Mouse (Mus musculus): Measurements from ENCODE around the gene Tmem186. TPM values are rescaled to one million over a fixed set of nuclear protein-coding genes. Genes with fewer than 3 reads are reported as not detected.

The Tmem186 gene
- polyA plus RNA-seq (2015; fragmentation: Nextera tagmentation; extraction: Ambion mirVana): 20.0 and 22.0 TPM in 2 replicates

- peak within 1 kb of the TSS; percentile 68 for H3K4me3 ChIP-seq (replicated peaks)
- peak within 1 kb of the TSS; percentile 78 for H3K9ac ChIP-seq (replicated peaks)
- H3K4me2 ChIP-seq: peak within 1 kb of the TSS; percentile 96
- H3K9me3 ChIP-seq (replicated peaks): no peaks in the 10 kb centered on the region
- ATAC-seq (ENCODE audit: low FRiP score): peak; percentile 95
- H3K36me3 ChIP-seq: peaks cover 14% of the 10 kb centered on the region; the same call in 1 of the 2 replicates
- H3K27ac ChIP-seq (replicated peaks): peak within 1 kb of the TSS; percentile 85
- no peaks in the 10 kb centered on the region for H3K27me3 ChIP-seq (replicated peaks)
- H3K4me1 ChIP-seq: peaks cover 36% of the 10 kb centered on the region
- under 1% methylated on average over 59 of the region's 59 CpGs for WGBS
Measured at GRCm38 (mm10) chr16:8637217-8638051, at the start of gene Tmem186, which contains the start of gene Pmm2. Tmem186 (minus strand) TSS chr16:8637712. Pmm2 (plus strand) TSS chr16:8637674.

- peaks cover 38% of the 10 kb centered on the region for H3K36me3 ChIP-seq
- H3K9me3 ChIP-seq (replicated peaks): no peaks in the 10 kb centered on the region
- H3K27me3 ChIP-seq (replicated peaks): no peaks in the 10 kb centered on the region
- H3K4me2 ChIP-seq: no peak overlapping the region
- 84% methylated on average over 11 of the region's 11 CpGs for WGBS
- no peak for ATAC-seq (ENCODE audit: low FRiP score)
- no peak overlapping the region for H3K27ac ChIP-seq (replicated peaks)
- H3K4me1 ChIP-seq: no peaks in the 10 kb centered on the region; the same call in 1 of the 2 replicates
- H3K9ac ChIP-seq (replicated peaks): no peak overlapping the region
- H3K4me3 ChIP-seq (replicated peaks): no peak overlapping the region
Measured at GRCm38 (mm10) chr16:8686871-8687535, 49.5 kb upstream of the Tmem186 start.

GRCm38 (mm10) chr16:8686121-8686870 lies 48.8 kb upstream of the Tmem186 start:
- 0 out of 2 replicates have a peak overlapping the region, but pooled peaks have one; percentile 26 for H3K9ac ChIP-seq (replicated peaks)
- H3K36me3 ChIP-seq: peaks cover 31% of the 10 kb centered on the region
- H3K27me3 ChIP-seq (replicated peaks): no peaks in the 10 kb centered on the region
- WGBS: 69% methylated on average over 7 of the region's 7 CpGs
- ATAC-seq (ENCODE audit: low FRiP score): 0 out of 2 replicates have a peak, but pooled peaks have one; percentile 33
- H3K4me2 ChIP-seq: no peak overlapping the region
- no peak overlapping the region for H3K4me3 ChIP-seq (replicated peaks)
- no peaks in the 10 kb centered on the region for H3K9me3 ChIP-seq (replicated peaks)
- no peak overlapping the region for H3K27ac ChIP-seq (replicated peaks)
- no peaks in the 10 kb centered on the region; the same call in 1 of the 2 replicates for H3K4me1 ChIP-seq

- no peaks in the 10 kb centered on the region; the same call in 1 of the 2 replicates for H3K4me1 ChIP-seq
- no peaks in the 10 kb centered on the region for H3K9me3 ChIP-seq (replicated peaks)
- no peak overlapping the region for H3K27ac ChIP-seq (replicated peaks)
- 76% methylated on average over 4 of the region's 4 CpGs for WGBS
- ATAC-seq (ENCODE audit: low FRiP score): no peak
- H3K36me3 ChIP-seq: peaks cover 20% of the 10 kb centered on the region
- no peaks in the 10 kb centered on the region for H3K27me3 ChIP-seq (replicated peaks)
- no peak overlapping the region for H3K4me3 ChIP-seq (replicated peaks)
- H3K9ac ChIP-seq (replicated peaks): no peak overlapping the region
- H3K4me2 ChIP-seq: no peak overlapping the region
Measured at GRCm38 (mm10) chr16:8685087-8685486, 47.6 kb upstream of the Tmem186 start.

- H3K4me1 ChIP-seq: no peaks in the 10 kb centered on the region
- H3K4me3 ChIP-seq (replicated peaks): no peak within 1 kb of the TSS
- H3K27me3 ChIP-seq (replicated peaks): no peaks in the 10 kb centered on the region
- H3K4me2 ChIP-seq: no peak within 1 kb of the TSS
- H3K9me3 ChIP-seq (replicated peaks): no peaks in the 10 kb centered on the region
- no peak within 1 kb of the TSS for H3K9ac ChIP-seq (replicated peaks)
- no peak for ATAC-seq (ENCODE audit: low FRiP score)
- H3K27ac ChIP-seq (replicated peaks): no peak within 1 kb of the TSS
- H3K36me3 ChIP-seq: no peaks in the 10 kb centered on the region
- 82% methylated on average over 5 of the region's 5 CpGs for WGBS
Measured at GRCm38 (mm10) chr16:8680470-8680869, 43.0 kb upstream of the Tmem186 start, which contains the start of gene Gm5767. Gm5767 (plus strand) TSS chr16:8680770.

GRCm38 (mm10) chr16:8679780-8680179 lies 42.3 kb upstream of the Tmem186 start:
- Histone ChIP-seq H3K27me3 (replicated peaks) (no peaks in the 10 kb centered on the region), H3K4me3 (replicated peaks) (no peak overlapping the region), H3K9ac (replicated peaks) (no peak overlapping the region), H3K4me2 (no peak overlapping the region), H3K9me3 (replicated peaks) (no peaks in the 10 kb centered on the region), H3K36me3 (no peaks in the 10 kb centered on the region), H3K4me1 (no peaks in the 10 kb centered on the region), H3K27ac (replicated peaks) (no peak overlapping the region)
- no peak for ATAC-seq (ENCODE audit: low FRiP score)
- WGBS: 90% methylated on average over 3 of the region's 3 CpGs

- Histone ChIP-seq H3K9ac (replicated peaks) (no peak overlapping the region), H3K36me3 (no peaks in the 10 kb centered on the region), H3K27me3 (replicated peaks) (no peaks in the 10 kb centered on the region), H3K4me3 (replicated peaks) (no peak overlapping the region), H3K27ac (replicated peaks) (no peak overlapping the region), H3K9me3 (replicated peaks) (no peaks in the 10 kb centered on the region), H3K4me1 (no peaks in the 10 kb centered on the region; the same call in 1 of the 2 replicates), H3K4me2 (no peak overlapping the region)
- 78% methylated on average over 4 of the region's 4 CpGs for WGBS
- ATAC-seq (ENCODE audit: low FRiP score): no peak
Measured at GRCm38 (mm10) chr16:8678676-8679075, 41.2 kb upstream of the Tmem186 start.

GRCm38 (mm10) chr16:8678035-8678434 lies 40.5 kb upstream of the Tmem186 start:
- Histone ChIP-seq H3K27me3 (replicated peaks) (no peaks in the 10 kb centered on the region), H3K9me3 (replicated peaks) (no peaks in the 10 kb centered on the region), H3K36me3 (no peaks in the 10 kb centered on the region), H3K9ac (replicated peaks) (no peak overlapping the region), H3K27ac (replicated peaks) (no peak overlapping the region), H3K4me1 (no peaks in the 10 kb centered on the region; the same call in 1 of the 2 replicates), H3K4me3 (replicated peaks) (no peak overlapping the region), H3K4me2 (no peak overlapping the region)
- ATAC-seq (ENCODE audit: low FRiP score): no peak
- 50% methylated on average over 5 of the region's 5 CpGs for WGBS

- no peak overlapping the region for H3K4me2 ChIP-seq
- ATAC-seq (ENCODE audit: low FRiP score): no peak
- H3K9me3 ChIP-seq (replicated peaks): no peaks in the 10 kb centered on the region
- no peaks in the 10 kb centered on the region for H3K27me3 ChIP-seq (replicated peaks)
- H3K27ac ChIP-seq (replicated peaks): no peak overlapping the region
- H3K4me1 ChIP-seq: peaks cover 7% of the 10 kb centered on the region
- no peak overlapping the region for H3K4me3 ChIP-seq (replicated peaks)
- 55% methylated on average over 4 of the region's 4 CpGs for WGBS
- H3K36me3 ChIP-seq: no peaks in the 10 kb centered on the region
- no peak overlapping the region for H3K9ac ChIP-seq (replicated peaks)
Measured at GRCm38 (mm10) chr16:8676800-8677199, 39.3 kb upstream of the Tmem186 start.

- H3K9me3 ChIP-seq (replicated peaks): no peaks in the 10 kb centered on the region
- no peak overlapping the region for H3K4me2 ChIP-seq
Measured at GRCm38 (mm10) chr16:8676228-8676627, 38.7 kb upstream of the Tmem186 start.

GRCm38 (mm10) chr16:8675559-8675958 lies 38.0 kb upstream of the Tmem186 start:
- H3K27me3 ChIP-seq (replicated peaks): no peaks in the 10 kb centered on the region
- 89% methylated on average over 8 of the region's 8 CpGs for WGBS
- no peak overlapping the region for H3K4me2 ChIP-seq
- H3K9ac ChIP-seq (replicated peaks): no peak overlapping the region
- ATAC-seq (ENCODE audit: low FRiP score): no peak
- H3K4me3 ChIP-seq (replicated peaks): no peak overlapping the region
- no peak overlapping the region for H3K27ac ChIP-seq (replicated peaks)
- peaks cover 16% of the 10 kb centered on the region for H3K4me1 ChIP-seq
- H3K36me3 ChIP-seq: no peaks in the 10 kb centered on the region
- no peaks in the 10 kb centered on the region for H3K9me3 ChIP-seq (replicated peaks)

More at GRCm38 (mm10) chr16:8676228-8676627, 38.7 kb upstream of the Tmem186 start:
- WGBS: 79% methylated on average over 2 of the region's 2 CpGs
- Histone ChIP-seq H3K9ac (replicated peaks) (no peak overlapping the region), H3K27me3 (replicated peaks) (no peaks in the 10 kb centered on the region), H3K4me3 (replicated peaks) (no peak overlapping the region), H3K4me1 (peaks cover 10% of the 10 kb centered on the region), H3K36me3 (no peaks in the 10 kb centered on the region), H3K27ac (replicated peaks) (no peak overlapping the region)
- ATAC-seq (ENCODE audit: low FRiP score): no peak

Data from neural tube, embryonic 15.5 days (tissue).